Mouse (Mus musculus) small intestine, adult 2 months (tissue): ENCODE data around the gene Fxyd7. TPM values are rescaled to one million over a fixed set of nuclear protein-coding genes. Genes with fewer than 3 reads are reported as not detected.

Source experiments
- H3K27ac ChIP-seq: fragments of 200-500 bp; 2 replicates; pipeline ENCODE4 v1.5.1; 2012; ENCODE audit warnings: low read depth, low read length, control low read depth, inconsistent platforms; ENCODE audit not compliant: insufficient read depth
- H3K27me3 ChIP-seq: fragments of 200-500 bp; 2 replicates; pipeline ENCODE4 v1.6.1; 2012; ENCODE audit warnings: mild to moderate bottlenecking, moderate library complexity, low read length, inconsistent platforms; ENCODE audit not compliant: control insufficient read depth, insufficient read depth
- H3K36me3 ChIP-seq: fragments of 200-500 bp; 2 replicates; pipeline ENCODE4 v1.6.1; 2012; ENCODE audit warnings: mild to moderate bottlenecking, low read length, control low read depth, inconsistent platforms; ENCODE audit not compliant: control insufficient read depth, insufficient read depth
- H3K4me1 ChIP-seq: fragments of 200-500 bp; 2 replicates; pipeline ENCODE4 v1.6.1; 2012; ENCODE audit warnings: low read length, inconsistent platforms, mixed read lengths; ENCODE audit not compliant: control insufficient read depth, insufficient read depth, insufficient read length
- H3K4me3 ChIP-seq: fragments of 200-500 bp; 2 replicates; pipeline ENCODE4 v1.5.1; 2012; ENCODE audit warnings: low read depth, mild to moderate bottlenecking, control low read depth, inconsistent platforms, low read length, moderate library complexity
- CTCF ChIP-seq: fragments of 200-500 bp; IDR thresholded peaks from 2 replicates; pipeline ENCODE4 v1.5.1; 2012; ENCODE audit warnings: low read depth, mild to moderate bottlenecking, control low read depth, inconsistent platforms, low read length, moderate library complexity, mixed read lengths; ENCODE audit not compliant: insufficient replicate concordance, insufficient read length; ENCODE audit errors: extremely low read depth
- POLR2A ChIP-seq: fragments of 200-500 bp; IDR thresholded peaks from 2 replicates; pipeline ENCODE4 v1.6.1; 2012; ENCODE audit warnings: low read depth, mild to moderate bottlenecking, control low read depth, inconsistent platforms, low read length, moderate library complexity
- WGBS: fragments of 180-500 bp; shearing (Covaris S2); methylation state at CpG from one replicate; pipeline ENCODE4 v1.1.7; 2018; 5-methylcytosine and 5-hydroxymethylcytosine counted together
- polyA plus RNA-seq: library from polyadenylated mRNA; depleted of rRNA; stranded (reverse); fragments of >200 nt; gene quantifications from 2 replicates; pipeline ENCODE4 v1.2.3, GENCODE M21; 2012

The Fxyd7 gene
- polyA plus RNA-seq, 1 experiment: 2.6 TPM

DNA sequence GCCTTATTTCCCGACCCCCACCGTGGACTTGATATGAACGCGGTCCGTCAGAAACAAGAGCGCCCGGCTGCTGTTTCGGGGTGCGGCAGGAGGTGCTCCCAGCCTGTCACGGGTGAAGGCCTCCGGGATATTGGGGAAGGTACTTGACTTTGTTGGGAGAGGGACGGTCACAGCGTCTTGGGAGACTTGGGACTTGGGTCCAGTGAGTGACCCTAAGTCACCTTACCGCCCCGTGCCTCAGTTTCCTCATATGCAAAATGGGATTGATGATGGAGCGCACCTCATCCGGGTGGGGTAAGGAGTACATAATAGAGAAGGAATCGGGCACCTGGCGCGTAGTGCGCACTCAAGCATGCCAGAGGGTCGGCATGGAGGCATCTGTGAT lies 976 bp upstream of the Fxyd7 start:
- peaks cover 4% of the 10 kb centered on the region for H3K4me1 ChIP-seq
- no peaks in the 10 kb centered on the region for H3K36me3 ChIP-seq
- no peak overlapping the region for H3K27ac ChIP-seq
- H3K4me3 ChIP-seq: peak overlapping the region; percentile 9; the same call in 1 of the 2 replicates
- TF ChIP-seq CTCF (no peak), POLR2A (no peak)
- WGBS: 24% methylated on average over 22 of the region's 22 CpGs
- H3K27me3 ChIP-seq: peaks cover 38% of the 10 kb centered on the region

DNA sequence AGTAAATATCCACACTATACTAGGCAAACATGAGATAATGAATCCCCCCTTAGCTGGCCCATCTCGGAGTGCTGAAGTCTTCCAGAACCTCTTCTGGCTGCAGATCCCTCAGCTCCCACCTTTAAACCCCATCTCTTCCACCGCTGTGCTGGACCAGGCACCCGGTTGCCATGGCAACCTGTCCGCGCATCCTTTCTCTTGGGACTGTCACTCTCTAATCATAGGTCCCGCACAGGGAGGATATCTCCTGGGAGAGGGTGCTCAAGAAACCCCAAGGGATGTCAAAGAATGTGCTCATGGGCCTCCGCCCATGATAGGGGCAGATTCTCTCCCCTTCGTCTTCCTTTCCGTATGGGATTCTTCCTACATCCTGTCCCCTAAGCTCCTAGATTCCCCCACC lies 346 bp downstream of the Fxyd7 start:
- 10% methylated on average over 9 of the region's 9 CpGs for WGBS
- TF ChIP-seq POLR2A: no peak
- TF ChIP-seq CTCF: no peak
- H3K4me1 ChIP-seq: peaks cover 4% of the 10 kb centered on the region
- no peak overlapping the region for H3K4me3 ChIP-seq
- no peaks in the 10 kb centered on the region for H3K36me3 ChIP-seq
- no peak overlapping the region for H3K27ac ChIP-seq
- H3K27me3 ChIP-seq: peaks cover 38% of the 10 kb centered on the region

DNA sequence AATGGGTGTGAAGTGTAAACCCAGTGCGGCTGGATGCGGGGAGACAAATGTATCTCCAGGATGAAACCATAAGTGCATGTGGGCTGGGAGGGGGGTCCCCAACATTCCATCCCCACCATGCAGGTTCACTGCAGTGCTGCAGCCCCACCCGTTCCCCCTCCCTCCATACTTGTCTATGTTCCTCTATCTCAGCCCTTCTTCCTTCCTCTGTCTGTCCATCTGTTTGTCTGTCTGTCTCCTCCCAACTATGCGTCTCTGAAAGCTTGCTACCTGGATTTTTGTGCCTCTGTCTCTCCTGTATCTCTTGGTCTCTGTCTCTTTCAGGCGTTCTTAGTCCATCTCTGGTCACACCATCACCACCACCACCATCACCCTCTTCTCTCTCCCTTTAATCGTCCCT lies 780 bp downstream of the Fxyd7 start:
- H3K4me1 ChIP-seq: peaks cover 2% of the 10 kb centered on the region; the same call in 1 of the 2 replicates
- H3K36me3 ChIP-seq: no peaks in the 10 kb centered on the region
- H3K27ac ChIP-seq: no peak overlapping the region
- H3K27me3 ChIP-seq: peaks cover 38% of the 10 kb centered on the region
- WGBS: 13% methylated on average over 6 of the region's 6 CpGs
- no peak overlapping the region for H3K4me3 ChIP-seq
- TF ChIP-seq POLR2A (no peak), CTCF (no peak)

DNA sequence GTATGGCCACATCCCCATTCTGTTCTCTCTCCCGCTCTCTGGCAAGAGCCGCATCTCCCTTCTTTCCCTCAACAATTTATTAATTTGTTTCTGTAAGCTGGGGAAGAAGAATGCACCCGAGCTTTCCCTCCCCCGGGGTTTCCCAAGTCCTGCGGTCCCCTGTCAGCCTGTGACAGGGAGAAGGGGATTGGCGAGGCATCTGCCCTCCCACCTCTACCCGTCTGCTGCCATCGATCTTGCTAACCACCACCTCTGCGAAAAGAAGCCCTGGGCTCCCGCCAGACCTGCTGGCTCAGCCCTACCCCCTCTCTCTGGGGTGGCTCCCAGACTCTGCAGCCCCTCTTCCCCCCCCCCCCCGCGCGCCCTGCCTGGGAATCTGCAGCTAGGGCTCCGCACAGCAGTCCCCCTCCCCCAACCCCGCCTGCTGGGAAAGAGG lies 1.4 kb downstream of the Fxyd7 start:
- WGBS: 5% methylated on average over 15 of the region's 15 CpGs
- H3K4me1 ChIP-seq: peaks cover 2% of the 10 kb centered on the region; the same call in 1 of the 2 replicates
- H3K36me3 ChIP-seq: no peaks in the 10 kb centered on the region

DNA sequence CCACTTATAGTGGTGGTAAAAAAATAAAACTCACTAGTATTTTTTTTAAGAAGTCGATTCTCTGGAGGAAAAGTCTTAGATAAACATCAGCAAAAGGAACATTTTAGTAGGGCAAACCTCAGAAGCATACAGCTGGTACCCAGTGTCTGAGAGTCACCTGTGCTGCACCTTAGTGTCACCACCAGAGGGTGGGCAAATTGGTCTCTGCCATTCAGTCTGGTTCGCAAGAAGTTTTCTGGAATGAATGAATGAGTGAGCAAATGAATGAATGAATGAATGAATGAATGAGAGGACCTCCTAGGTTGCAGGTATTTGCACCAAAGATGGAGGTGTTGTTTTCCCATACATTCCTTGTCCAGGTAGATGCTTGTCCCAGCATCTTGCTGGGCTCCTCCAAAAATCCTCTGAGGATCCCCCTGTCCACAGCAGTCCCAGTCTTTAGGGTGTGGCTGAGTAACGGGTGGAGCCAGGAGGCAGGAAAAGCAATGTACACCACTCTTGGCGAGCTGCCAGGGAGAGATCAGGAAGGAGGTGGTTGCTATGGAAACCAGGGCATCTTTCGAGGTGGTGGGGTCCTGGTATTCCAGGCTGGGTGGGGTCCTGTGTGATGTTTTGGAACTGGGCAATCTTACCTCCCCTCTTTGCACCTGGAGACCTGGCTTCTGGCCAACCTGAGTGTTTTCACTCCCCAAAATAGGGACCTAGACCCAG lies 2.0 kb downstream of the Fxyd7 start:
- 22% methylated on average over 5 of the region's 5 CpGs for WGBS
- H3K27me3 ChIP-seq: peaks cover 38% of the 10 kb centered on the region
- no peak overlapping the region for H3K27ac ChIP-seq
- no peaks in the 10 kb centered on the region for H3K36me3 ChIP-seq
- H3K4me3 ChIP-seq: no peak overlapping the region
- TF ChIP-seq CTCF (no peak), POLR2A (no peak)
- H3K4me1 ChIP-seq: peaks cover 2% of the 10 kb centered on the region; the same call in 1 of the 2 replicates

More for the DNA sequence above, 1.4 kb downstream of the Fxyd7 start:
- Histone ChIP-seq H3K27ac (no peak overlapping the region), H3K27me3 (peaks cover 38% of the 10 kb centered on the region), H3K4me3 (no peak overlapping the region)
- no peak for TF ChIP-seq POLR2A
- TF ChIP-seq CTCF: no peak

DNA sequence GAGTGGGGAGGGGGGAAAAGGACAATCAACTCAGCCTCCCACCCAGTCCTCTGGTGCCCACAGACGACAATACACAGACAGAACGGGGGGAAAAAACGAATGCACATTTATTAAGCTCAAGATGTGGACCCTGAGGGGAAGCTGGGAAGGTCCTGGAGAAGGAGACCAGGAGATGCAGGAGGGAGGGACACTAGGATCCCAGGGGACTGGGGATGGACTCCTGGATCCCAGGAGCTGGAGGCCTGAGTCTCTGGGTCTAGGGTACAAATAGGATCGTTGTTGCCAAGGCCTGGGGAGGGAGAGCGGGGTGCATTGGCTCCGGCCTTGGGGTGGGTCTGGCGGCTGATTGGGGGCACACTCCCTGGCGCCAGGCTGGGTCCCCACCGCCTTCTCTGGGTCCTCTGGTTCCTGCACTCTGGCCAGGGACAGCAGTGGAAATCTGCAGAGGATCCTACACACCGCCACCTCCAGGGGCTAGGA lies 8.8 kb downstream of the Fxyd7 start, which contains the start of gene Fxyd5:
Gene Fxyd5 (minus strand): TSS at position 51 of the 480 bp plus-strand sequence.
- Histone ChIP-seq H3K36me3 (no peaks in the 10 kb centered on the region), H3K27ac (peak within 1 kb of the TSS; percentile 69), H3K27me3 (0 out of 2 replicates have a peak, but pooled peaks cover 3% of the 10 kb centered on the region), H3K4me1 (no peaks in the 10 kb centered on the region; the same call in 1 of the 2 replicates), H3K4me3 (peak within 1 kb of the TSS; percentile 68)
- TF ChIP-seq POLR2A (no peak), CTCF (no peak)
- WGBS: 42% methylated on average over 10 of the region's 10 CpGs

DNA sequence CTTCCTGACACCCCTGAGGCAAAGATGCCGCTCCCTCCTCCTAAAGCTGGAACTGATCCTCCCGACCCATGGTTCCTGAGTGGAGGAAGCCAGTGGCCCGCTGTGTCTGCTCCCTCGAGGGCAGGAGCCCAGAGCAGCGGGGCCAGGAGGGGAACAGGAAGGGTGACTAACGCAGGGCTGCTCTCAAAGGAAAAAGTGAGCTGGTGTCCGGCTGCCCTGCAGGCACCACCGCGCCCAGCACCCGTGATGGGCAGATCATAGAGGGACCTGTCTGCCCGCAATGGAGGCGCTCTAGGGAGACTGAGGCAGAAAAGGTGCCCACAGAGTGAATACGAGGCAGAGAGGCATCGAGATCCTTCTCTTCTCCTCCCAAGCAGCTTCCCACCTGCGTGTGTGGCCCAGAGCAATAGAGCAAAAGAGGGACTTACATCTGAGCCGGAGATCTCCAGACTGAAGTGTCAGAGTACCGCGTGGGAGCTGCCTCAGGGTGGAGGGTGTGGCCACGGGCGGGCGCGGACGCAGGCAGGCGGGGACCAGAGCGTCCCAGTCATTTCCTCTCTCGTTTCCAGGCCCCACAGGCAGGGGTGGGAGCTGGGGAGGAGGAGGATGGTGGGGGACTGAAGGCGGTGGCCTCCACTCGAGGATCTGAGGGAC lies 9.5 kb downstream of the Fxyd7 start:
- Histone ChIP-seq H3K27ac (peak overlapping the region; percentile 69), H3K27me3 (0 out of 2 replicates have a peak, but pooled peaks cover 3% of the 10 kb centered on the region), H3K4me3 (peak overlapping the region; percentile 68), H3K4me1 (no peaks in the 10 kb centered on the region; the same call in 1 of the 2 replicates), H3K36me3 (no peaks in the 10 kb centered on the region)
- WGBS: 2% methylated on average over 28 of the region's 28 CpGs
- TF ChIP-seq CTCF (no peak), POLR2A (no peak; the same call in 1 of the 2 replicates)
